Mouse (Mus musculus): ENCODE measurements around the gene Itpk1.

Gene Itpk1

DNA sequence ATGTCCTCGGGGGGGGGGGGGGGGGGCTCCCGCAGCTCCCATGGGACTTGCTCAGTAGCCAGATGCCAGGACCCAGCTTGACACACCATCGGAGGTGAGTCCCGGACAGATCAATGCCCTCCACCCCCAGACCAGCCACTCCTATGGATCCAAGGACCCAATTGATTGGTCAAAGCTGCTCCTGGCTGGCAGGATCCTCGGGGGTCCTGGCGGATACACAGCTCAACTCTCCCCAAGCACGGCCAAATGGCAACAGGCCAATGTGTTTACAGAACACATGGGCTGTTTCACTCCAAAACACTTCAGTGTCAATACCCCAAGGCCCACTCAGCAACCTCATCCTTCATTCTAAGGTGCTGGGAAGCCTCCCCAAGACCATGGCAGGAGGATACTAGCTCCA lies 13.0 kb downstream of the Itpk1 start:
- DNase-seq (ENCODE audit: low read depth, low spot score), result no peak

DNA sequence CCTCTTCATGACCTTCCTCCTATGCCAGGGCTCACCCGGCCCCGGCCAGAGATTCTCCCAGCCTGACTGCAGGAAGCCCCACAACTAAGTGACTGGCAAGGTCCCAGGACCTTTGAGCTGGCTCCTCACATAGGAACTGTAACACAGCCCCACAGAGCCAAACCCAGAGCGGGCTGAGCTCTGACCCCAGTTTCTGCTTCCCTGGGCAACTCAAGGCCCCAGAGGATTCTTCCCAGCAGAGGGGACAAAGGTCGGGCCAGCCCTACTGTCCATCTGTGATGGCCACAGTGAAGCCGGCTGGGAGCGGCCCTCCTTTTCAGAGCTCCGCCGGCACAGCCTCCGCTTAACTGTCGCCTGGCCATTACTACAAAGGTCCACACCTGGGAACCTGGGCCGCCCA lies 13.6 kb downstream of the Itpk1 start:
- DNase-seq (ENCODE audit: low read depth, low spot score), result no peak

DNA sequence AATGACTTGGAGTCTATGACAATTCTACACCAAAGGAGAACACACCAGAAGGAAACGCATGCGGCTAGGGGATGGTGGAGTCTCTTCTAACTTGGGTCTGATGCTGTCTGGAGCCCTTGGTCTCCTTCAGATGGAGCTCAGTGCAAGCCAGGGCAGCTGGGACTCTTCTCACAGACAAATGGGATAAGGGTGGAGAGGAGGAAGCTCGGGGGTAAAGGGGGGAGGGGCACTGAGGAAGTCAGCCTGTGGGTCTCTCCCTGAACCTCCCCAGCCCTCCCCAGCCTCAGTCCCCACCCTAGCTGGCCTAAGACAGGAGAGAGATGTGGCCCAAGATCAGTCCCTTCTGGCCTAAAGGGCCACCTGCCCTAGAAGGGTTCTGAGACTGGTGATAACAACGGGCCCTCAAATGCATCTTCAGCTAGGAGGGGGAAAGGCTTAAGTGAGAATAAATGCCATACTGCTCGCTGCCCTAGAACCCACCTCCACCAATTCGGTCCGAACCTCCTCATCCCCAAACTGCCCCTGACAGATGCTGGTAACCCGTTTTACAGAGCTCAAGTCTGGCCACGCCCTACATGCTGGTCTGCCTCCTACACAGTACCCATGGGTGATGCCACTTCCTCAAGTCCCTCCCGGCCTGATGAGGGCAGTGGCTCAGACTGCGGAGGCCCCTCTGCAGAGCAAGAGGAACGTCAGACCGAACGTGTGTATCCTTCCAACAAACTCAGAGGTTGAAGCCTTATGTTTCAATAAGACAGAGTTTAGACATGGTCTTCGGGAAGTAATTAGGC lies 14.8 kb downstream of the Itpk1 start:
- DNase-seq (ENCODE audit: low read depth, low spot score), result no peak

DNA sequence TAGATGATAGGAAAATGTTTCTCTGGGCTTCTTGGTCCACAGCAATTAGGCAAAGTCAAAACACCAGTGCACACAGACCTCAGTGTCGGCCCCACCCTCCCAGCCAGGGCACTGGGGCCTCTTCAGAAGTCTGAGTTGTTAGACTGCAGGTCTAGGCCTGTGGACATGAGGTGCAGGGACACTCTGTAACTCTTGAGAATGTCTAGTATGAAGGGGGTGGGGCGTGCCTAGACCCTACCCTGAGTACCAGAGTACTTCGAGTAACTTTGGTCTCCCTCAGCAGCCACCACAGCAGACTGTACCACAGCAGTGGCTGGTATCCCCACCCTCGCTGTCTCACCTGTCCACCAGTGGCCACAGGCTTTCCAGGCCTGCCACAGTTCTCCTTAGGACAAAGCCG lies 18.4 kb downstream of the Itpk1 start:
- DNase-seq (ENCODE audit: low read depth, low spot score), result no peak

DNA sequence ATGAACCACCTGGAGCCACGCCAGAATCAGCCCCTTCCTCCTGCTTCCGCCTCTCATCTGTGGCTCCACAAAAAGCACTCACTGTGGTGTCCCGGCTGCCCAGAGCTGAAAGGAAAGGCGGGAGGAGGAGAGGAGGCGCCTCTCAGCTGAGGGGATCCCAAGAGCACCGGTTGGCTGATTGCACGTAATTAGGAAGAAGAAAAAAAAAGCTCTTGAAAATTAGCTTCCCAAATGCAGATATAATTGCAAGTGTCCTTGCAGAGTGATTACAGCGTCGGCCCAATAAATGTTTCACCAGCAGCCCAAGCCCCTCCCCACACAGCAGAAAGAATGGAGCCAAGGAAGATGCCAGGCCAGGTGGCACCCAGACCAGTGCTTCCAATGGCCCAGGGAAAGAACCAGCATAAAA lies 19.2 kb downstream of the Itpk1 start:
- DNase-seq (ENCODE audit: low read depth, low spot score), result no peak

DNA sequence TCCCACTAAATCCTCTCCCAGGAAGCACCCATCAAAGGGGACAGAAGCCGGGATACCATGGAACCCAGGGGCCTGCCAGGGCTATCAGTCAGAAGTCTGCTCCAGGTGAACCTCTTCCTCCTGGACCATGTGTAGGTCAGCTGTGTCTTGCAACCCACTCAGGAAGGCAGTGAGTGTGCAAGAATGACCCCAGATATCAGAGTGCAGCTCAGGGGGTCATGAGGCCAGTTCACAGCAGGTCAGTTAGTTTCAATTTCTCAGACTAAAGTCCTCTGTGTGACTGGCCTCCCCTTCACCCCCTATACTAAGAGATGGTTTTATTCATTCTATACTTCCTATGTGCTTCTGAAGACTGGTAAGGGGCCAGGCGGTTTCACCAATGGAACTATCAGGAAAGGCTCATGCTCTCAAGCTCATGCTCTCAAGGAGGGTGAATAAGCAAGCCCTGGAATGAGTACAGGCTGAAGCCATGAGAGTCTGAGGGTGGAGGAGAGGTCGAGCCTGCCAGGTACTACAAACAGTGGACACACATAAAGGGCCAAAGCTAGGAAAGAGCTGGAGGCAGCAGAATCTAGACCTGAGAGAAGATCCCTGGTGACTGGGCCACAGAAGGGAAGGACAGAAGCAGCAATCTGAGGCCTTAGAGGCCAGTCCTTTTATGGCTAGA lies 19.9 kb downstream of the Itpk1 start:
- DNase-seq (ENCODE audit: low read depth, low spot score), result no peak

DNA sequence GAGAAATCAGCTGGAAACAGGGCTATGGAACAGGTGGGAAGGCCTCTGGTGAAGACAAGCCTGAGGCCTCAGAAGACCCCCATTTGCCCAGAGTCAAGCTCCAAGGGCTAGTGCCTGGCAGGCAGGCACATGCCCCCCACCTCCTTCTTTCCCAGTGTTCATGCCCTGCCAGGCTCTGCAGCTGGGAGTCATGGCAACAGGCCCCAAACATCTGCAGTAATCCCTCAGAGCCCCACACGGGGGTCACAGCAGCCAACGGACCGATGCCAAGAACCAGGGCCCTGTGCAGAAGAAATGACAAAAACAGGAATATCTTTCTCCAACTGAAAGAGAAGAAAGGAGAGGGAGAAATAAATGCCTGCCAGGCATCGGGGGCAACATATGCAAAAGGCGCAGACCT lies 20.8 kb downstream of the Itpk1 start:
- DNase-seq (ENCODE audit: low read depth, low spot score), result no peak

DNA sequence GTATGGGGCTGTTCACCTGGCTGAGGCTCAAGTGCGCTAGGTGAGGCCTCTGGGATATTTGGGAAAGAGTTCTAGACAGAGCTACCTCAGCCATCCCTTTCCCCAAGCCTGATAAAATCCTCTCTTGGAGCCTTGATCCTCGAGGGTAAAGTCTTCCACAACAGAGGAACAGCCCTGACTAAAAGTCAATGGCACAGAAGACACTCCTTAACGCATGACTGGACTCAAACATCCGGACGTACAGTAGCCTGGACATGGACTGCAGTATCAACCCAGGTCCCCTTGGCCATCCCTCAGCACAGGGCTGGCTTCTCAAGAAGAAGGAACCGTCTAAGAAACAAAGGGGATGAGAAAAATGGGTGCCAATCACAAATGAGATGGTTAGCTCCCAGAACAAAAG lies 21.3 kb downstream of the Itpk1 start:
- DNase-seq (ENCODE audit: low read depth, low spot score), result no peak

DNA sequence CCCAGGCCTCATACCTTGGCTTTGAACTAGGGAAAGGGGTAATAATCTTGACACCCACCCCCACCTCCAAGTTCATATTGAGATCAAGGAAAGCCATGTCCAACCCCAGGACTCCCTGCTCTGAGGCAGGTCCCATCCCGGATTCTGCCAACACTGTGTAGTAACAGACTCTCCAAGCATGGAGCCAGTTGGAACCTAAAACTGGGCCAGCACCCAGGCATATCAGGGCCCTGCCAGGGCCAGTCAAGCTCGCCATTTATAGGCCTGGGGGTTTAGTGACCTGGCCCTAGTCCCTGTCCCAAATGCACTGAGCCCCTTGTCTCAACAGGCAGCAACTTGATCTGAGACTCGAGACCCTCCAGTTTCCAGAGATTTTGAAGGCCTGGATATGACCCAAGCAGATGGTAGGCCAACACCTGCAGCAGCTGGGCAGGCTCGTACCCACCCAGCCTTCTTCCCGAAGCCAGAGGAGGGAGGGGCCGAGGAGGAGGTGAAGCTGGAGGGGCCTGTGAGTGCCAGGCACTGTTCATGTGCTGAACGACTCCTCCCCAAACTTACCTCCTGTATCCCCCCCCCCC lies 21.9 kb downstream of the Itpk1 start:
- DNase-seq (ENCODE audit: low read depth, low spot score), result no peak

DNA sequence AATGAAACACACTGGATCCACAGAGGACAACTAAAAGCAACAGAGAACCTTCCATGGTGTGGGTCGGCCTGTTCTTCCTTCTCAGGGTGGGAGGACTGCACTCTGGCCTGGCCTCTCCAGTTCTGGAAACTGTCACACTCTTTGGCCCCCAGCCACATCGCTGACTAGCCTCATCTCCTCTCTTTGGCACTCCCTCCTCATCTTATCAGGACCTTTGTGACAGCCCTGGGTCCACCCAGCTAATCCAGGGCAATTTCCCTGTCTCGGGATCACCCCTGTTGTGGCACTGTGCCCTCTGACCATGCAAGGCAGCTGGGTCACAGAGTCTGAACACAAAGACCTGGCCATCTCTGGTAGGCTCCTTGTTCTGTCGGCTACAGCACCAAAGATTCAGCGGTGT lies 22.6 kb downstream of the Itpk1 start:
- DNase-seq (ENCODE audit: low read depth, low spot score), result no peak

DNA sequence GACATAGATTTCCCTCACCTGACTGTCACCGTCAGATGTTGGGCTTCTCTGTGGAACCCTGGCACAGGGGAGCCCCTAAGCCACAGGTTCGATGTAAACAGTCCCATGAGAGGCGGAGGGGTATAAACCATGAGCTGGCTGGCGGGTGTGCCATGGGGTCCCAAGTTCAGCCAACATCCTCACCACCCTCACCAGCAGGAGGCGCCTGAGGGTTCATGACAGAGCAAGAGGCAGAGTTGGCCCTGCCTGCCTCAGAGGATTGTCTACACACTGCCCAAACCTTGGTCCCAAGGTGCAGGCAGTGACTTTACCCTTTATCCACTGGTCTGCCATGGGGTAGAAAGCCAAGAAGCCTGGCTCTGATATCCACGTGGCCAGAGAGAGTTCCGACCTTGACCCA lies 23.1 kb downstream of the Itpk1 start:
- DNase-seq (ENCODE audit: low read depth, low spot score), result peak; percentile 71

DNA sequence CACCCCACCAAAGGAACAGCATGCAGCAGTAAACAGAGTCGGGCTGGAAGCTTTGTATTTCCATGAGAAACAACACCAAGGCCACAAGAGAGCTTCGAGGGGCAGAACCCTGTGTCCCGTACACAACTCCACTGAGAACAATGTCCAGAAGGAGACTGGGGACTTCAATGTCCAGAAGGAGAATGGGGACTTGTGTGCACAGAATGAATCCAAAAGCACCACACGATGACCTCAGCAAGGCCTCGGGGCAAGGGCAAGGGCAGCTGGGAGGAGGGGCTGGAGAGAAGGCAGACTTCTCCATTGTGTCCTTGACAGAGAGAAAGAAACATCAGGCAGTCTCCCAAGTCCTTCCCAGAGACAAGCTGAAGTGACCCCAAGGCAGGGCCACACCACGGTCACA lies 25.9 kb downstream of the Itpk1 start:
- no peak for DNase-seq (ENCODE audit: low read depth, low spot score)

DNA sequence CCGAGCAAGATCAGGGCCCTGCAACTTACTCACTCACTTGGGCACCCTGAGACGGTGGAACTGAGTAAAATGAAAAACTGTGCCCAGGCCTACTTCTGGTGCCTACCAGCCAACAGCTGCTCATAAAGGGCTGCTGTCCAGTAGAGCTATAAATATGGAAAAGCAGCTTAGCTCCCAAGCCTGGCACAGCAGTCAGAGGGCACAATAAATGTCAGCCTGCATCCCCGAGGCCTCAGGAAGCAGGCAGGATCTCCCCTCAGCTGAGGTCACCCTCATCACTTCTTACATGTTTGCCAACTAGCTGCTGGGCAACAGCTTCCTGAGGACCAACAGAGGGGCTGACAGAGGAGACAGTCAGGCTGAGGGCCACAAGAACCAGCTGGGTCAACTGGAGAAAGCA lies 27.6 kb downstream of the Itpk1 start:
- no peak for DNase-seq (ENCODE audit: low read depth, low spot score)

DNA sequence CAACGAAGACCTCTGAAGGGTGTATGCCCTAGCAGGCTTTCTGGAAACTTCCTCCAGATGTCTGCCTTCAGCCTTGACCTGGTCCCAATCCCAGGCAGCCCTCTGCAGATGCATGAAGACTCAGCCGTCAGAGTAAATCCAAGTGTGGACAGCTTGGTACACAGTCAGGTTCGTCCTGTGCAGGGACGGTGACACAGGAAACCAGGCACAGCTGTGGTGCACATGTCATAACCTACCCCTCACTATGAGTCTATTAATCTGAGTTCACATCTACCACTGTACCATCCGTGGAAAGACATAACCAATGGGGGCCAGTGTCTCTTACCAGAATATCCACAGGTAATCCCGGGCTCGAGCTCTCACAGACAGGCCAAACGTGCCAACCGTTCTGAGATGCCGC lies 30.2 kb downstream of the Itpk1 start:
- DNase-seq (ENCODE audit: low read depth, low spot score), result no peak

DNA sequence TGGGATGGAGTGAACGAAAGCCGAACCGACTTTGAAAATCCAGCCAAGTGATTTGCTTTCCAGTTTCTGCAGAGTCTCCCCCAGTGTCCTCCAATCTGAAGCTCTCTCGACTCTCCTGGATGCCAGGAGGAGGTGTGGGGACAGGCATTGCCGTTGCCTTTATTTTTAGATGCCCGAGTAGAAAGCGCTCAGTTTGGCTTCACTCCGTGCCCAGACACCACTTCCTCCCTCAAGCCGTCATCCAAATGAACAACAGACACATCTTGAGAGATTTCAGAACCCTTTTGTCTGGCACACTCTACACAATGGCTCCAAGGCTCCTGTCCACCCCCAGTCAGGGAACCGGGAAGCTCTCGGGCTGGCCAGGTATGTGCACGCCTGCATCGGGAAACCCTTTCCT lies 30.6 kb downstream of the Itpk1 start:
- no peak for DNase-seq (ENCODE audit: low read depth, low spot score)

DNA sequence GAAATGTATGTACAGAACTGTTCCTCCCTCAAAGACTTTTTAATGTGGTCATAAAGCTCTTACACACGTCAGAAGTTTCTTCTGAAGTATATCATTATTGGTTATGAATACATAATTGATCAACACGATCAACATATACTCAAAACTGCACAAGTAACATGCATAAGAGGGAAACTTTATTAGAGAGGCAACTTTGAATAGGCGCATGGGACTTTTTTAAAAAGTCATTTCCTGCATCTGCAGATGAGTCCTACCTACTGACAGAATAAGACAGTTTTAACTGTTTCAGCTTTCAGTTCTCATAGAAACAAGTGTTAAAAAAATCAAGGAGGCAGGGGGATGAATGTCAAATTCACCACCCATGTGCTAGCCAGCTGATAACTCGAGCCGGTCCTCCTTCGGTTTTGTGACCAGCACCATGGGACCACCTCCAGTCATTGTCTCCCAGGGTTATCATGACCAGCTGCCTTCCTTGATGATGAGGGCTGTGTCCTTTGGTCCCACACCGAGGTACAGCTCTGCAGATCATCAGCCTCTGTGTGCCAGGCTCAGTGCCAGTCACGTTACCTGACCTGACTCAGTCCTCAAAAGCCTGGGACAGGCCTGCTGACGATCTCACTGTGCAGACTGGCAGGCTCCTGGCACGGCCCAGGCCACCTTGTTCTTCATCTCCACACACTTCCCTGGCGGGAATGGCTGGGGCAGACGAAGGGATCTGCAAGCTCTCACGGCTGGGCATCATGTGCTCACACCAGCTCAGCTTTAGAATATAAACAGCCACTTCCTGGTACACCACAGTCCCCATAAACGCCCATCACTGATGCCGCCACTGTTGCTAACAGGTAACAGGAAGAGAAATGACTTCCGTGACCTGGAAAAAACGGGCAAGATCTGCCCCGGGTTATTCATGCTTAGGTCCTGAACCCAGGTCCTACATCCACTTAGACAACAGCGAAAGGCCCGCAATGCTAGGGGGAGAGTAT lies 31.6 kb downstream of the Itpk1 start:
- no peak for DNase-seq (ENCODE audit: low read depth, low spot score)

DNA sequence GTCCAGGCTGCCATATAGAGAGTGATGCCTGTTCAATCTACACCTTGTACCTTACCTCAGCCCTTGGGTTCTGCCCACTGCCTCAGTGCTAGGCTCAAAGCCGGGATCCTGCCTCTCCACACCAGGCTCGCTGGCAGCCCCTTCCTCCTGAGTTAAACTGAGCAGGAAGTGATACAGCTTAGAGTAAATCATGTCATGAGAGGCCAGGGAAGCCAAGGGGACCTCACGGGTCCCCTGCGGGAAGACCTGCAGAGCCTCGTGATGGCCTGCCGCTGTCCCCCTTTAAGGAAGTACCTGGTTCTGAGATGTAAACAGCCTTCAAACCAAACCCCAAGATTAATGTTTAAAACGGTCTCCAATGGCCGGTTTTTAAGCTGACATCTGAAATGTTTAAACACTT lies 32.6 kb downstream of the Itpk1 start:
- DNase-seq (ENCODE audit: low read depth, low spot score), result no peak

DNA sequence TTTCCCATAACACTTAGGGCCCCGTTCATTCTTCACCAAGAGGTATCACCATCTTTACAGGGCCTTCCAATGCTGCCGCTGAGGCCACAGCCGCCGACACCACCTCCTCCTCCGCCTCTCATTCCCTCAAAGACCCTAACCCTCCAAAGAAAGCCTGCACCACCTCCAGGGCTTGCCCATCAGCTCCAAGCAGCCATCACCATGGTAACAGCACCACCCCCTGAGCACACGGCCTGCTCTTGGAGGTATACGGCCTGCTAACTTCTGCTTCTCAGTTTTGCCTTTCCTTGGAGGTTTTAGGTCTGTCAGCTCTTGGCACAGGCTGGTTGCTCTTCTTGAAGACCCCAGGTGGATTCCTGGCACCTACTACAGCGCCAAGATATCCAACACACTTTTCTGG lies 33.9 kb downstream of the Itpk1 start:
- peak; percentile 52 for DNase-seq (ENCODE audit: low read depth, low spot score)

DNA sequence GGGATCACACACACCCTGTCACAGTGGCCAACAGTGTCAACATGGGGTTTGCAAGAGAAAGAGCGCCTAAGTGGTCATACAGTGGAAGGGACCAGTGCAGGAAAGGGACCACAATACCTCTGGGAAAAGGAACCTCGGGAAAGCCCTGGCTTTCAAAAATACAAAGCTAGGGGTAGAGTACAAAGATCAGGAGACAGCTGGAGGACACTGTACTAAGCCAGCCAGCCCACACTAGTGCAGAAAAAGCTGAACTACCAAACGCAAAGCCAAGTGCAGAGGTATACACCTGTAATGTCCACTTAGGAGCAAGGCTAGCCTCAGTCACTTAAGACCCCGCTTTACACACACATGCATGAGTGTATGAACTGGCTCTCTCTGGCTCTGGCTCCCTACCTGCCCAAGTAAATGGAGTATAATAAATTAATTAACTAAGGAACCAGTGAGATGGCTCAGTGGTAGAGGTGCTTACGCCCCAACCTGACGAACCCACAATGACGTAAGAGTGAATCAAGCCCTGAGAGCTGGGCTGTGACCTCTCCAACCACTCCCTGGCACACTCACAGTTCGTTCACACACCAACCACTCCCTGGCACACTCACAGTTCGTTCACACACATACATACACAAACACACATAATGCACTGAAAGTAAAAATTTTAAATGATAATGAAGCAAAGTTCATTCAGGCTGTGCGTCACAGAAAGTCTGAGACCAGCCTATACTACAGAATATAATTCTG lies 39.1 kb downstream of the Itpk1 start:
- DNase-seq (ENCODE audit: low read depth, low spot score), result no peak

DNA sequence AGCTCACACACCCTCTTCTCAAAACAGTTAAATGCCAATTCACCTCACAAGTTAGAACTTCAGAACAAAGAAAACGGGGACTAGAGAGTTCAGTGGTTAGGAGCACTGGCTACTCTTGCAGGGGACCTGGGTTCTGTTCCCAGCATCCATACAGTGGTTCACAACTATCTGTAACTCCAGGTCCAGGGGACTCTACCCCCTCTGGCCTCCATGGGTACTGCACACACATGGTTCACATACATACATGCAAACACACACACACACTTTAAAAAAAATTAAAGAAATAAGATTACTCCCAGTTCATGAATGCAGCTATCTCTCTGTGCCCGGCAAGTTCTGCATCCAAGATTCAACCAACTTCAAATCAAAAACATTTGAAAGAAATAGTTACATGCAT lies 40.7 kb downstream of the Itpk1 start:
- DNase-seq (ENCODE audit: low read depth, low spot score), result peak; percentile 51

DNA sequence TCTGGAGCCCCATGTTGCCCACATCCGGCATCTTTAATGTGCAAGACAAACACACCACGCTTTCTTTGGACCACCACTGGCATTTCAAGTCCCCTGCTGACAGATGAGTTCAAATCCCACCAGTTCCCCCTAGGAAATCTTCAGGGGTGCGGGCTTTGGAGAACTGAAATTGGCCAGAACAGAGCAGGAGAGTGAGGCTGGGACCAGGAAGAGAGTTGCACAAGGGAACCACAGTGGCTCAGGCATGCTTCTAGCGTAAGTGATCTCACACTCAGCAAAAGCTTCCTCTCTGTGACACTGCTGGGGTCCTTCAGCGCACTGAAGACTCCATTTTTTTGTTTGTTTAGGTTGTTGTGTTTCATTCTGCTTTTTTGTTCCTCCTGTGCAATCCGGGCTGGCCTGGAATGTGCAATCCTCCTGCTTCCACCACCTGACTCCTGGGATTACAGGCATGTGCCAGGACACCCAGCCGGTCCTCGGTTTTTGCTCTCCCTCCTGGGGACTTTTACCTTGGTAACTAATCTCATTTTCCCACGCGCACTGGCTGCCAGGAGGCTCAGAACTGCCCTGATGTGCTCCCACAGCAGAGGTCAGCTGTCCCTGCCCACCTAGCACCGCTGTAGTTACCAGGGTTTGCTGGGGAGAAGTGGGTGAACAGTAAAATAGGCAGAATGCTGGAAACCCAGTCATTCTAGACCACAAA lies 41.2 kb downstream of the Itpk1 start:
- DNase-seq (ENCODE audit: low read depth, low spot score), result no peak

All from R1 (cell line).